Mouse (Mus musculus): ENCODE data around the gene Leng1. TPM values are rescaled to one million over a fixed set of nuclear protein-coding genes. Genes with fewer than 3 reads are reported as not detected.
"Not testable (repeated sequence)": the region's sequence is repeated elsewhere in the genome, so short reads cannot be mapped to it uniquely, and the experiment has no call there.

Leng1 gene
- polyA plus RNA-seq (2017; shearing (Covaris generic)), result 1 to 10 TPM; 6.8 to 8.6 TPM

DNA sequence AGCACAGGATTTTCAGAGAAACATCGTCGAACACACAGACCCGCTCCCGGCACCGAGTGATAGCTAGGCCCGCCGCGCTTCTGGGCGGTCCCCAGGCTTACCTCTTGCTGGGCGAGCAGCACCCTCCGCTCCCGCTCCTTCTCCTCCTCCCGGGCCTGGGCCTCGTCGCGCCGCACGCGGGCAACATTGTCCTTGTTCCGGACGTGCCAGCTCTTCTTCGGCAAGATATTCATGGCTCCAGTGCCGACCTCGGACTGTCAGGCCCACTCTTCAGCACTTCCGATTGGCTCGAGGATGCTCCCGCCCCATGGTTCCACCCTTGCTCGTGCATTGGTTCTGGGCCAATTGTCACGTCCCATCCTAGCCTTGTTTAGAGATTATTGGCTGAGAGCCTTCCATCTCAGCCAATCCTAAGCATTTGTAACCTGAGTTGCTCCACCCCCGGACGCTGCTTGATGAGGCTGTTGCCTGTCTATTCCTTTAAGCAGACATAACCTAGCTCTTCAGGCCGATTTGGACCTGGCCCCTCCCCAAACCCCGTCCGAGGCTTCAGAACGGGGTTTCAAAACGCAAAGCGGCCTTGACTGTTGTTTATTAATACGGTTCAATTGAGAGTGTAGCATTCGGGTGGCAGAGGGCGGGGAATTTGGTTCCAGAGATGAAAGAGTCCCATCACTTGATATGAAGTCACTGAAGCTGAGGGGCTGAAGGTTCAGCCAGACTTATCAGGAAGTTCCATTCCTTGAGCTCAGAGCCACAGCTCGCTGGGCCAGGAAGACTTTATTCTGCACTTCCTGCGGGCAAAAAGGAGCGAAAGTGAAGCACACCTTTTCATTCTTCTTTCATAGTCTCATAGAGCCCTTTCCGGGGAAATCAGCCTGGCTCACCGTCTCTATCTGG, at the start of gene Leng1:
Gene Leng1 (minus strand): TSS at position 626 of the 900 bp plus-strand sequence.
- ATAC-seq, result peak; percentile 97

GRCm38 (mm10) chr7:3715249-3715648, 49.6 kb upstream of the Leng1 start:
- no peak for ATAC-seq

- ATAC-seq, result no peak
These were observed 46.8 kb upstream of the Leng1 start for GRCm38 (mm10) chr7:3712264-3712942.

DNA sequence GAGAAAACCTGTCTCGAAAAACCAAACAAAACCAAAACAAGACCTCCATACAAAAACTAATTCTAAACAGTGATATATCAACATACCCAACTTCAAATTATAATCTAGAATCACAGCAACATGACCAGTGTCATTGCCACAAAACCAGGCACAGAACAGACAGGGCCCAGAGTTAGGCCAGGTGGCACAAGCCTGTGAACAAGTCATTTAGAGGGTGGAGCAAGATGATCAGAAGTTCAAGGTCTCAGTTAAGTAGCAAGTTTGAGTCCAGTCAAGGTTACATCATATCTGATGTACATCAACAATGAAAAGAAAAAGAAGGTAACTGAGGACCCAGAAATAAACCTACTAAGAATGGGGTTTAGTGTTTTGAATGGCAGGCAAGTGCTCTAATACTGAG, 43.4 kb upstream of the Leng1 start:
- no peak for ATAC-seq

DNA sequence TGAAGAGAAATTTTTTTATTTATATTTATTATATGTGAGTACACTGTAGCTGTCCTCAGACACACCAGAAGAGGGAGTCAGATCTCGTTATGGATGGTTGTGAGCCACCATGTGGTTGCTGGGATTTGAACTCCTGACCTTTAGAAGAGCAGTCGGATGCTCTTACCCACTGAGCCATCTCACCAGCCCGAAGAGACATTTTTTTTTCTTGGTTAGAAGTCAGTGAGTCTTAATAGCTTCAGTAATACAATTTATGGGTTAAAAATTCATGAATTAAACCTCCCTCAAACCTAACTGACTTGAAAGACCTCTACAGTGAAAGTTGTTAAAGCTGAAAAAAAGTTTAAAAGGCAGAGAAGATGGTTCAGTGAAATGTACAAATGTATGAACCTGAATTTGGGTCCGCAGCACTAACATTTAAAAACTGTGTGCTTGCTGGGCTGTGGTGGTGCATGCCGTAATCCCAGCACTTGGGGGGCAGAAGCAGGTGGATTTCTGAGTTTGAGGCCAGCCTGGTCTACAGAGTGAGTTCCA, 42.9 kb upstream of the Leng1 start:
- not testable (repeated sequence) for ATAC-seq

DNA sequence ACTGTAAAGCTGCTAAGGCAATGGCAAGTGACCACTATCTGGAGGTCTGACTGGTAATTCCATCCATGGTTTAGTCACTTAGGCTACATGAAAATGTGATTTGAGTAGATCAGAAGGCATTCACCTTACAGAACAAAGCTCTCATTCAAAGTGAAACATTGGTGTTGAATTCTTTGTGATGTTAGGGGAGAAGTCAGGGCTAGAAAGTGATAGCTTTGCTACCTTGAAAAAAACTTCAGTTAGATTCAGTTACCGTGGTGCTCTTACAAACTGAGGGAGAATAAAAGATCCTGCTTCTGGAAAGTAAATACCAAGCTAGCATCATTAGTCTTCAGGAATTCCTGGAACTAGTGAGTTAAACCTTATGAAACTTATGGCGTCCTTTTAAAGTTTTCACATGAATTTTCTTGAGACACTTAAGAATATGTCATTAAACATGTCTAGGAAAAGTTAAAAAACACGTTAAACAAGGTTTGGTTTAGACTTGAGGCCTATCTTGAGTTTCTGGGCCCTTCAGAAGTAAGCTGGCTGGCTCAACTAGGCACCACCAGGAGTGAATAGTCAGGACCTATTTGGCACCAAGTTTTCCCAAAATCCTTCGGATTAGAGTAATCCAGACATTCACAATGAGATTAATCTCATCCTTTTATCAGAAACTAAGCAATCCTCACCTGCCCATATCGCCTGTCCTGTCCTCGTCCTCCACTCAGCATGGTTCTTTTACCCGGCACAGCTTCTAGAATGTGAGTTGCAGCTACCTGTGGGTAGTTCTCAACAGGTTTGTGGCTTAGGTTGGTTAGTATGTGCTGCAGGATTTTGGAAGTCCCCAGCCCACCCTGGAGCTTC, 42.2 kb upstream of the Leng1 start:
- no peak for ATAC-seq

DNA sequence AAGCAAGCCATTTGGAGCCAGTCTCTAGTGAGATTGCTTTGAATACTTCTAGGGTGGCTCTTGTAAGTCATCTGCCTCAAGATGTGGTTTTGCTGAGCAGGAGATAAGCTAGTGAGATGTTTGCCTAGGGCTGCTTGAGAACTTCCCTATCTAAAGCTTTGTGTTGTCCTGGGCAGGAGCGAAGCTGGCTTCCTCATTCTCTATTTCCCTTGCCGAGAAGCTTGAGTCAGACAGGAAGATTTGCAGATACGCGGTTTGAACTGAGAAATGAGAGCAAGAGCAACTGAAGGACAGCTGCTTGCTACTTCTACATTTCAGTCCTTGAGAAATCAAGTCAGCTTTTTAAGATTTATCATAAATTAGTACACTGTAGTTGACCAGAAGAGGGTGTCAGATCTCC, 41.4 kb upstream of the Leng1 start:
- no peak for ATAC-seq

DNA sequence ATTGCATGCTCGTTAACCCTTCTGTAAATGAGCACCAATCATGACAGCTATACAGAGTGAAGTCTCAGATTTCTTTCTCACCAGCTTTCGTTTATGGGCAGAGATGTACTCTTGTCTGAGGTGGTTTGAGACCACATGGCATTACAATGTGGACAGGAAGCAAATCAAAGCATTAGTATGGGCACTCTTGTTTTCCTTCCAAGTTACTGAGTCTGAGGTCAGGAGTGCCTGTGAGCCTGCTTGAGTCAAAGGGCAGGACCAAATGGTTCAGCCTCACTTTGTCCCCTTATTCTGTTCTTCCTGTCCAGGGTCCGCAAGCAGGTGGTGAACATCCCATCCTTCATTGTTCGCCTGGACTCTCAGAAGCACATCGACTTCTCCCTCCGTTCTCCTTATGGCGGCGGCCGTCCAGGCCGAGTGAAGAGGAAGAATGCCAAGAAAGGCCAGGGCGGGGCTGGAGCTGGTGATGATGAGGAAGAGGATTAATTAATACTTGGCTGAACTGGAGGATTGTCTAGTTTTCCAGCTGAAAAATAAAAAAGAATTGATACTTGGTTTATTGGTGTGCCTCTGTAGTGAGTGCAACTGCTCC, 40.8 kb upstream of the Leng1 start:
- ATAC-seq, result no peak

DNA sequence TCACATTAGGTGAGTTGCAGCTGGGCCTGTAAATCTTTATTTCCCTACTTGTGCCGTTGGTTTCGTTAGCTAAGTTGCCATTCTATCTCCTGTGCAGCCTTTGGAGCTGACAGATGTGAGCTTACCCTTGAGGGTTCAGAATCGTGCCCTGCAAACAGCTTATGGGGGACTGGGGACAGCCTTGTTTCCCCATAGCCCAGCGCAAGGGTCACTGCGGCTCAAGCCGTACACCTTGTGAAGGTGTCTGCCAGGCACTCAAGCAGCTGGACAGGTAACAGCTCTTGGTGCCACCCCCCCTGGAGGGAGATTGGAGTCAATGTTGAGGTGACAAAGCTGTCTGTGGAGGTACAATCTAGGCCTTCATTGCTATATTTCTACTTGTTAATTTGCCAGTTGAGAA, 40.3 kb upstream of the Leng1 start:
- no peak for ATAC-seq

DNA sequence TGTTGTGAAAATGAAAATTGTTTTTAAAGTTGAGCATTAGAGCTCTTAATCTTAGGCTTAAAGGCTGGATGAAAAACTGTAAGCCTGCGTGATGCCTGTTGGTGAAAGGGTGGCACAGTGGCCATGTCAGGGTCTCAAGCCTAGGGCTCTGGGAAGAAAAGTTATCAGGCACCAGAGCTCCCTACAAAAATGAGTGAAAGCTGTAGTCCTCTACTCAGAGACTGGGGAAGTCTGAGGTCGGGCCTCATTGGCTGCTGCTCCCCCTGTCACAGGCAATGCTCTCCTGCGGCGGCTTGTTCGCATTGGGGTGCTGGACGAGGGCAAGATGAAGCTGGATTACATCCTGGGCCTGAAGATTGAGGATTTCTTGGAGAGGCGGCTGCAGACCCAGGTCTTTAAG, 39.8 kb upstream of the Leng1 start:
- ATAC-seq, result not testable (repeated sequence)

GRCm38 (mm10) chr7:3704475-3704874, 38.8 kb upstream of the Leng1 start:
- peak; percentile 46 for ATAC-seq

DNA sequence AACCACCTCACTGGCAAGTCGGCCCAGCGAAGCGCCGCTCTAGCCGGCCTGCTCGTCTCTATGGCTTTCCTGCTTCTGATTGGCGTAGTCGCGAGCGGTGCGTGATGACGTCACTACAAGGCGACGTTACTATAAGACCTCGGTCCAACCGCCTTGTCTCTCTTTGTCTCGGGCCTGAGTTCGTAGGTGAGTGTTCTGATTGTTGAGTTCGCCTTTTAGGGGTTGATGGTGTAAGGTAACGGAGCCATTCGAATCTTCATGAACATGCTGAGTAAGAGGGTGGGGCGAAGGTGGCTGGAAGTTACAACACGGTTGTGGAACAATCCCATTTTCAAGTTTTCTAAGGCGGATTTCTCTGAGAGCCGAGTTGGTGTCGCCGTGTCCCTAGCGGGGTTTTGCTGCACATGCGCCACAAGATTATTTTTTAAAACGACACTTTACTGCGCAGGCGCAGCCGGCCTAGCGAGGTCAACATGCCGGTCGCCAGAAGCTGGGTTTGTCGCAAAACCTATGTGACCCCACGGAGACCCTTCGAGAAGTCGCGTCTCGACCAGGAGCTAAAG, 38.3 kb upstream of the Leng1 start, which contains the start of gene Rps9:
Gene Rps9 (plus strand): TSS at position 115 of the 563 bp plus-strand sequence.
- ATAC-seq, result peak; percentile 95

GRCm38 (mm10) chr7:3703148-3703878, 37.7 kb upstream of the Leng1 start:
- peak; percentile 33 for ATAC-seq

- no peak for ATAC-seq
These were observed 32.8 kb upstream of the Leng1 start for GRCm38 (mm10) chr7:3698471-3698870.

GRCm38 (mm10) chr7:3694949-3695305, 29.3 kb upstream of the Leng1 start:
- not testable (repeated sequence) for ATAC-seq

DNA sequence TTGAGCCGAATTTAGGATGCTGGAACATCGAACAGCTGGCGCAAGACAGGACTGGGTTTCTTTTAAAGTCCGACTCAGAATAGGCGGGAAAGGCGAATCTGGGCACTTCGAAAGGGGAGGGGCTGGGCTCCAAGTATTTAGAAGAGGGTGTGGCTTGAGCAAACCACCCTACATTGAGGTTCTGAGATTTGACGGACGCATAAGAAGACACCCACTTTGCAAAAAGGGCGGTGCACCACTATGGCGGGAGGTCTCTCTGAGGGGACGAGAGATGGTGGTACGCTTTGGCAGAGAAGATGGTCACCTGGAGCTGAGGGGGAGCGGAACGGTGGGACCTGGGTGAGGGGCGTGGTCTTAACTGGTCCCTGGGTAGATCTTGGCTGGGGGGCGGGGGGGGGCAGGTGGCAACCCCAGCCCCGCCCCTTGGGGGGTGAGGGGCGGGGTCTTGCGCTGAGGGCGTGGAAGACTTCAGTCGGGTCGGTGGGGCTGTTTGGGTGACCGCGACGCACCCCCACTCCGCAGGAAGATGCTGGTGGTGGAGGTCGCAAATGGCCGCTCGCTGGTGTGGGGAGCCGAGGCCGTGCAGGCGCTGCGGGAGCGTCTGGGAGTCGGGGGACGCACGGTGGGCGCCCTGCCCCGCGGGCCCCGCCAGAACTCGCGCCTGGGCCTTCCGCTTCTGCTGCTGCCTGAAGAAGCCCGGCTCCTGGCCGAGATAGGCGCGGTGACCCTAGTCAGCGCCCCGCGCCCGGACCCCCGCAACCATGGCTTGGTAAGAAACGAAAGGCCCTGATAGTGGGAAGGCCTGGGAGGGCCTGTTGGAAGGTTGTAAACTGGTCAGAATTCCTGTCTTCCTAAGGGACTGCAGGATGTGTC, 28.7 kb upstream of the Leng1 start:
- peak; percentile 29 for ATAC-seq

- no peak for ATAC-seq
These were observed 28.1 kb upstream of the Leng1 start for GRCm38 (mm10) chr7:3693809-3694075.

GRCm38 (mm10) chr7:3692987-3693808, 27.6 kb upstream of the Leng1 start, which contains the start of gene Mboat7:
Gene Mboat7 (minus strand): TSS chr7:3693523.
- peak; percentile 79 for ATAC-seq

GRCm38 (mm10) chr7:3692382-3692986, 26.8 kb upstream of the Leng1 start, which contains the start of gene Tsen34:
Gene Tsen34 (plus strand): TSS chr7:3692863.
- peak; percentile 3 for ATAC-seq
